Mouse (Mus musculus) heart, adult 11 months (tissue): ENCODE data around the gene Gm11146.

Source experiments
- DNase-seq: peaks from one replicate; pipeline ENCODE4 v3.0.0; 2022

The Gm11146 gene

GRCm38 (mm10) chr16:77551051-77551450, 50.8 kb downstream of the Gm11146 start:
- DNase-seq: no peak
